Mouse (Mus musculus): ENCODE data around the gene Cd40lg.

Cd40lg gene

DNA sequence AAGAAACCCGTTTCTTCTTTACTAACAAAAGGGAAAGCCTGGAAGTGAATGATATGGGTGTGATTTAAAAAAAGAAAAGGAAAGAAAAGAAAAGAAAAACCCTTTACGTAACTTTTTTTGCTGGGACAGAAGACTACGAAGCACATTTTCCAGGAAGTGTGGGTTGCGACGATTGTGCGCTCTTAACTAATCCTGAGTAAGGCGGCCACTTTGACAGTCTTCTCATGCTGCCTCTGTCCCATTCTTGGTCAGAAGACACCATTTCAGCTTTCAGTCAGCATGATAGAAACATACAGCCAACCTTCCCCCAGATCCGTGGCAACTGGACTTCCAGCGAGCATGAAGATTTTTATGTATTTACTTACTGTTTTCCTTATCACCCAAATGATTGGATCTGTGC lies at the start of gene Cd40lg:
Gene Cd40lg (plus strand): TSS at position 268 of the 400 bp plus-strand sequence.
- no peak for DNase-seq

DNA sequence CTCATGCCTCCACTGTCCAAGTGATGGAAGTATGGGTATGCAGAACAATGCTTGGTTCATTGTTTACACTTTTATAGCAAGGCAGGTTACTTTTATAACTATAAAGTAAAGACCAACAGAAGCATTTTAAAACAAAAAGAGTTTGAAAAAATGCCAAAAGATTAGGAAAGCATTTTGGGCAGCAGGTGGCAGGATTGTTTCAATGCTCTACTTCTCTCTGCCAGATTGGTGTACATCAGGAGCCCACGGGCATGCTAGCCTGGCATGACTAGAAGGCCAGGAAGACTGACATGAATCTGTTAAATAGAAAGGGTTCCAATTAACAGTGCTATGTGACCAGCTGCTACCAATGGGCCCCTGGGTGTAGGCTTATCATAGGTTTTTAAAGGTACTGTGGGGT lies 45.4 kb upstream of the Cd40lg start:
- DNase-seq = no peak

DNA sequence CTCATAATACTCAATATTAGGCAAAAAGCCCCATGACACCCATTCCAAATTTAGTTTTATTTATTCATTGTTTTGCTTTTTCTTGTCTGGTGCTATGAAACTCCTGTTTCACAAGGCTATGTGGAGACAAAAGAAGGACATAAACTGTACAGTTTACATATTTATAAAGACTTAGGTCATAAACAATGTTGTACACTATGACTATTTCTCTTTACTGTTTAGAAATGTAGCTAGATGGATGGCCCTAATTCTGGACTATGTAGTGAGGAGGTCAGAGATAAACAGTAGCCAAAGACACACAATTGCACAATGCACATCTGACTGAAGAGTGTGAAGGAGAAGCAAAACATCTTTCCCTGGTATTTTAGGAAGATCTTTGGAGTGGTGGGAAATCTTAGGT lies 40.7 kb upstream of the Cd40lg start:
- DNase-seq = no peak

DNA sequence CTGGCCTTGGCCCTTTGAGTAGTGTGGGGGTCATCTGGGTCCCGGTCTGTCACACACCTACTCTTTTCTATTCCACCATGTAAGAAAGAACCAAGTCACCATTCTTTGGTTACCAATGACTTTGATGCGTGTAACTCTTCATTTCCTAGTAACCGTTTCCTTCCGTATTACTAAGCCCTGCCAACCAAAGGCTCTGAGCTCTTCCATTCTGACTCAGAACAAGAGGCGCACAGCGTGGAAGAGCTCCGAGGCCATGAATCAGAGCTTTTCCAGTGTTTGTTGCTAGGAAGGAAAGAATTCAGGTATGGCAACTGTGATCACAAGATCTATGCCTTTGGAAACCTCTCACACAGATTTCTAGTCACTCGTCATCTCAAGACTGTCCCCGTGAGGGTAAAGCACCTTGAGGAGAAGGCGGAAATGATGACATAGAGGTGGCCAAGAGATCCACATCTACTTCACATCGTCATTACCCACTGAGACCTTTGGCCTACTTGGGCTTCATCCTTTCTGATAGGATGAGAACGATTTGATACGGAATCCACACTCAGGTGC lies 34.6 kb upstream of the Cd40lg start:
- DNase-seq = no peak

DNA sequence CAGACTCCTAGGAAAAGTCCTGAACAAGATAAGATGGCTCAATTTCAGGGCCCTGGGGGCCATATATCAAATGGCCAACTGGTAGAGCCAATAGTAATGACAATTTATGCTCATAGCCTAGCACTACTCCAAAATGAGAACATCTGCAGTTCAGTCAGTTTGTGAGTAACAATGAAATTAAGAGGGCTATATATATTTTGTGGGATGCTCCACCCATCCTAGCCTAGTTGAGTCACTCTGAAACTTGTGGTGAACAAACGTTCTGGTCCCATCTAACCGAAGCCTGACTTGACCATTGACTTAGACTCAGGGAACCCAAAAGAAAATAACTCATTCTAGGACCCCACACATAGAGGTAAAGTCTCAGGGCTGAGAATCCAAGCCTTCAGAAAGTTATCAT lies 29.5 kb upstream of the Cd40lg start:
- no peak for DNase-seq

DNA sequence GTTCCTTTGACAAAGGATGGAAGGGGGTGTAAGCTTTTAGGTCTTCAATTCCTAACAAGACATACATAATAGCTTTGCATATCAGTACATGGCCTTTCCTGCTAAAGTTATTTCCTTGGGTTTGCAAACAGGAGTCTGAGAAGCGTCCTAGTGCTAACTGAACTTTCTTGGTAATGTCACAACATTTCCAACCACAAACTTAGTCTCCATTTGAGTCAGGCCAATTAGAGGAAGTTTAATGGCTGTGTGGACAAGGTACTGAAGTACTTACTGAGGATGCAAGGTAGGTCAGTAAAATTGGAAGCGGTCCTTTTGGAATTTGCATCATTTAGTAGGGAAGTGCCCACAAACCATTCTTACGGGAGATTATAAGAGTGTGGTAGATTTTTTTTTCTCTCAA lies 28.6 kb upstream of the Cd40lg start:
- DNase-seq = no peak

DNA sequence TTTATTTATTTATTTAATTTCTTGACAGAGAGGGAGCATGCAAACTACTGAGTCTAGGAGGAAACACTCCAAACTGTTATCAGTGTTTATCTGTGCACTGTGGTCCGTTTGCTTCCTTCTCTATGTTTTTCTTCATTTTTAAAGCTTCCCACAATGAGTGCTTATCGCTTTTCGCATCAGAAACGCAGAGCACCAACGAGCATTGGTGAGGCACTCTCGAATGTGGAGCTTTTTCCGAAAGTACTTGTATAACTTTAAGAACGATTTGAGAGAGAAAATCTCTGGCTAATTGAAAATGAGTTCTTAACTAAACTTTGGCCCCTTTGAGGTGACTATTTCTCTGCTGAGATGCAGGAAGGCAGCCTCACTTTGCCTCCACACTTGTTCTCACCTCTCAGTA lies 24.6 kb upstream of the Cd40lg start:
- DNase-seq = no peak

DNA sequence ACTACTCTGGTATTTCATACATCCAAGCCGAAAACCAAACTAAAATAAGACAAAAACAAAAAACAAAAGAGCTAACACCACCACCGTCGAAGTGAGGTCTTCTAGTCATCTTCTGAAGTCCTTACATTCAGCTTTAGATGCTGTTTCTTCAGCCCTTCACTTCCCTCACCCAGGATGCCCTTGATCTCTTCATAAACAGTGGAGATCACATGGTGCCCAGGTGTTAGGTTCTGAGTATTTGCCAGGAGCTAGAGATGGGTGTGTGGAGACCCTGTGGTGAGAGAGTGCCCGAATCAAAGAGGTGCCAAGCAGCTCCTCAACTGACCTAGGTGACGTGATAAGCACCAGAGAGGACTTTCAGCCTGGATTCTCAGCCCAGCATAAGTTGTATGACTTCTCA lies 22.6 kb upstream of the Cd40lg start:
- no peak for DNase-seq

- DNase-seq = no peak
Measured at GRCm38 (mm10) chrX:57196319-57196718, 15.6 kb upstream of the Cd40lg start.

DNA sequence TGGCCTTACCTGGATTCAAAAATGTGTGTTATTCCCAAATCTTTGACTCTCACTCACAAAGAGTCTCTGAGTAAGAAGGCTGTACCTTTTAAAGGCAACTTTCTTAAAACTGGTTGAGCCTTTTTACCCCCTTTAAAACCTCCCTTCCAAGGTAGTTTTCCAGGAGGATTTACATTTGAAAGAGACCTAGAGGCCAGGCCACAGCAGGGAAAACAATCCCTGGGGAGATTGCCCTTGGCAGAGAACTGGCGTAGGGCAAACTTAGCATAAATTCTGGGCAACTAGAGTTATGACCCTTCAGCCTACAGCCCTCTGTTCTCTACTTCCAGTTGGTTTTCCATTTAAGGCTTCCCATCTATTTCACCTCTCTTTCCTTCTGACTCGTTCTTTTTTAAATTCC lies 13.9 kb upstream of the Cd40lg start:
- DNase-seq = no peak

GRCm38 (mm10) chrX:57200397-57200796 lies 11.5 kb upstream of the Cd40lg start:
- no peak for DNase-seq

DNA sequence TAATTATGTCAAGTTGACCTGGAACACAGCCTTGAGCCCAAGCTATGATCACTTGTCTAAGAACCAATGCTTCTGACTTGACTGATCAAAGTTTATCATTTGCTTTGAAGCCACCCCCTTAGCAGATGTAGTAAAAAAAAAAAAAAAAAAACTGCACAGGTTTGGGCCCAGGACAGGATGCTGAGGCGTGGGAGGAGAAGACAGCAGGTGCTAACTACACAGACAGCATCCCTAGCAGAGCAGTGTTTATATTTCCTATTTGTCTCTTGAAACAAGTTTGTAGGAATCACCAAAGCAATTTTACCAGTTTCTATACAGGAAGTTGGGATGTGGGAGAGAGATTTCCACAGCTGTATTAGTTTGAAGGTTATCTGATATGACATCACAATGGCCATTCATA lies 1.4 kb upstream of the Cd40lg start:
- no peak for DNase-seq

- DNase-seq = no peak
Measured at GRCm38 (mm10) chrX:57212862-57213261, 919 bp downstream of the Cd40lg start.

DNA sequence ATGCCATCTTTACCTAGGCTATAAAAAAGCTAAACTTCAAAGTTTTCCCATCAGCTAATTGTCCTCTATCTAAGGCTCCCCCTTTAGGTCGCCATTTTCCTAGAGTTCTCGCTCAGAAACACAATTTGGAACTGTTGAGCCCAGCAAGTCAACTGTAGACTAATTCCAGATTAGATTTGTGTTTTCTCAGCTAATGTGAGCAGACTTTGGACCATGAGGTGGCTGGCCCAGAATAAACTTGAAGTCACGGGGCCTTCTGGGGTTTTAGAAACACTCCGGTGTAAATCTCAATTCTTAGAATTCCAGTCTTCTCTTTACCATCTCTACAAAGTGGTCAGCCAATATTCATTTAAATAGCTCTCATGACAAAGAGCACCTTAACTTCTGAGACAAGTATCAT lies 3.6 kb downstream of the Cd40lg start:
- no peak for DNase-seq

GRCm38 (mm10) chrX:57216271-57216670 lies 4.3 kb downstream of the Cd40lg start:
- DNase-seq = no peak

- no peak for DNase-seq
Measured at GRCm38 (mm10) chrX:57219563-57219962, 7.6 kb downstream of the Cd40lg start.

DNA sequence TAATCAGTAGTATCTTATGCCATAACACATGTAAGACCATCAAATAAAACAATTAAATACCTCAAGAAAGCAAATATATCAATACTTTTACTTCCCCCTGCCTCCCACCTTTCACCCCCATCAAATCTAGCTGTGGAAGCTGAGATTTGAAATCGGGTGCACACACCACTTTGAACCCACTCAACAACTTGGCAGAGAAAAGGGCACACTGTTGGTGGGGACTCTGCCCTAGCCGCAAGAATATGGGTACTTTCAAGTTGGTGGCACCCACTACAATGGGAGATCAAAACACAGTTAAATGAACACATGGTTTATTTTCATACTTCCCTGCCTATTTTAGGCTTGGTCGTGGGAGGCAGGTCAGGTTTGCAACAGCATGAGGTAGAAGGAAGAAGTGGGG lies 9.9 kb downstream of the Cd40lg start:
- no peak for DNase-seq

- no peak for DNase-seq
Measured at GRCm38 (mm10) chrX:57223301-57223700, 11.4 kb downstream of the Cd40lg start.

GRCm38 (mm10) chrX:57228178-57228577 lies 16.2 kb downstream of the Cd40lg start:
- no peak for DNase-seq

DNA sequence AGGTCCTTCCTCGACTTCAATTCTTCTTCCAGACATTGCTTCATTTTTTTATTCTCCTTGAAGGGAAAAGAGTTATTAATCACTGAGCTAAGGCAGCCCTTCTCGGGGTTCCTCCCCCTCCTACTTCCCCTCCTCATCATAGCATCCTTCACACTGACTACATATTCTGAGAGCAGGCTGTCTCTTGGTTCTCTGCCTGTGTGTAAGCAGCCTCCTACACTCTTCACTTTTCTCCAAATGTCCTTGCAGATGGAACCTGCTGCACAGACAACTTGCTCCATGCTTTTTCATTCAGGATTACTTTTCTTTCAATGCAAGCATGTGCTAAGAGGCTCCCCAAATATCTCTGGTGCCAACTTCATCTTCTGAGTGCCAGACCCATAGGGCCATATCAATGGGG lies 21.7 kb downstream of the Cd40lg start:
- no peak for DNase-seq

DNA sequence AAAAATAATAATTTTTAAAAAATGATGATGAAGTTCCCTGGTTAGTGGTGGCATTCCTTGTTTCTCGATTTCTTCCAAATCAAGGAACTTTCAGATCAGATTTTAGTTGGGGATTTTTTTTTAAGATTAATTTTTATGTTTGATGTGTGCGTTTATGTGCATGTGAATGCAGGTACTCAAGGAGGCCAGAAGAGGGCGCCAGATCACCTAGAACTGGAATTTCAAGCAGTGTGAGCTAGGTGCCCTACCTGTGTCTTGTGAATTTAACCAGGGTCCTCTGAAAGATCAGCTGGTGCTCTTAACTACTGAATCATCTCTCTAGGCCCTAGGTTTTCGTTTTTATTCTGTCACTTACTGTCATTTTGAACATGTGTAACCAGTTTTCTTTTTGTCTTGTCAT lies 24.0 kb downstream of the Cd40lg start:
- no peak for DNase-seq

GRCm38 (mm10) chrX:57238572-57238971 lies 26.6 kb downstream of the Cd40lg start:
- no peak for DNase-seq

DNA sequence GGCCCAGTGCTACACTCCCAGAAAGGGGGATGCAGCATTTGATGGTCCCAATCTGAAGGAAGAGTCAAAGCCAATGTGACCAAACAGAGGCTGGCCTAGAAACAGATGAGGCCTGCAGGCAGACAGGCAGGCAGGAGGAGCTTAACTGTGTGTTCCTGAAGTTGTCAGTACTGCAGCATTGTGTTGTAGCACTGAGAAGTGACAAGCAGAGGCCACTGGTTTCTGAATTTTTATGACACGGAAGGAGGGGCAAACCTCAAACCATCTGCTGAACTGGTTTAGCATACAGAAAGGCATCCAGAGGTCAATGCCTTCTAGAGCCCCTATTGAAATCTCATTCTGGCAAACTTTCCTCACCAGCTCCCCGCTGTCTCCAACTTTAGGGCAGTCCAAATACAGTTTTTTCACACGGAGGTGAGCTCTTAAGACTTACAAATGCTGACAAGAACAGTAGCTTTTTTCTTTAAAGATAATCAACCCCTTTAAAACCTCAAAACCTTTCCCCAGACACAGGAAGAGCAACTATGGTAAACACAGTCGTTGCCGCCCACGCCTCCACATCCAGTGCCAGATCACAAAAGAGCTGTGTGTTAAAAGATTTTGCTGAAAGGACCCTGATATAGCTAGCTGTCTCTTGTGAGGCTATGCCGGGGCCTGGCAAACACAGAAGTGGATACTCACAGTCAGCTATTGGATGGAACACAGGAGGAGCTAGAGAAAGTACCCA lies 41.5 kb downstream of the Cd40lg start:
- no peak for DNase-seq

DNA sequence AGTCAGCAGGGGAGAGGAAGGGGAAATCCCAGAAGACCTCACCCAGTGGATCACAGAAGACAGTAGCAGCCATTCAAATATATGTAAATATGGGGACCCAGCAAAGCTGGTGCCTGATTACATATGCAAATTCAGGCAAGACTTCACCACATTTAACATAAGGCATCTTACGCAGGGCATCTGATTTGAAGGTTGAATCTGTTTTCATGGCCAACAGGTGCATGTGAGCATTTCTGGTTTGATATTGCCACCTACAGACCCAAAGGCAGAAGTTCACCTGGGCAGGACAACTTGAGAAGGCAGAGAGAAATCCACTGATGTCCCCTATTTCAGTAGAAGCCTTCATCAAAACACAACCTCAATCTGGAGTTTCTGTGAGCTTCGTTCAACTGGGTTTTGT lies 48.8 kb downstream of the Cd40lg start:
- no peak for DNase-seq

DNA sequence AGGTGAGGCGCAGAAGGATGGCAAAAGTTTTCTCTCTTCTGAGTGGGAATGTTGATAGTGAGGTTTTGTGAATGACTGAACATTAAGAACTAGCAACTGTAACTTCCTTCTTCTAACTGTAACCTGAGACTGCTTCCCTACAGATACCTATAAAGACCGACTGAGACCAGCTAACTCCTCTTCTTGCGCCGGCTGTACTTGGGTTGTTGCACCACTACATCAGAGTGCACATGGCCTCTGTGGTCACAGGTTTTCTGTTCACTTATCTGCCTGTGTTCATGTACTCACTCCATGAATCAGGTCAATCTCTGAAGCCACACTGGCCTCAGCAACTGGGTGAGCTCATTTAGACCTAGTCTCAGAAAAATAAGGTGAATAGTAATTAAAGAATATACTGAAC lies 51.6 kb downstream of the Cd40lg start:
- no peak for DNase-seq

All from cerebellum, adult 11 months (tissue).